Mouse (Mus musculus) left cerebral cortex, postnatal 4 days (tissue): ENCODE results near the gene Prph. TPM values are rescaled to one million over a fixed set of nuclear protein-coding genes. Genes with fewer than 3 reads are reported as not detected.

Source experiments
- DNase-seq: peaks from one replicate; pipeline ENCODE4 v3.0.0-alpha.2; 2022
- intact Hi-C: fragments of 180-260 bp; cut with DNase I; formaldehyde crosslinking; loops from one replicate; pipeline ENCODE4 v1.15.1; 2025
- microRNA-seq: library from miRNA; unstranded; fragments of <30 nt; microRNA quantifications from one replicate; pipeline ENCODE4 v1.2.0, GENCODE M21; 2022
- total RNA-seq, 2 experiments: library from RNA; stranded (reverse); gene quantifications; 2 replicates each; pipeline ENCODE4 v1.2.3; 2021

The Prph gene
- total RNA-seq, 2 experiments from 2014 or later = 4.0 to 5.2 TPM

- DNase-seq = peak; percentile 57
Measured at GRCm38 (mm10) chr15:99094631-99095270, 39.8 kb downstream of the Prph start.

GRCm38 (mm10) chr15:99095356-99095755 is 40.4 kb downstream of the Prph start:
- intact Hi-C loops = no loop called here
- no peak for DNase-seq

More at GRCm38 (mm10) chr15:99094631-99095270, 39.8 kb downstream of the Prph start:
- intact Hi-C loops = no loop called here

GRCm38 (mm10) chr15:99096061-99096793 is 41.3 kb downstream of the Prph start:
- no peak for DNase-seq

GRCm38 (mm10) chr15:99096831-99097500 is 42.0 kb downstream of the Prph start:
- peak; percentile 46 for DNase-seq
- intact Hi-C loops = no loop called here

More at GRCm38 (mm10) chr15:99096061-99096793, 41.3 kb downstream of the Prph start:
- intact Hi-C loops = no loop called here

GRCm38 (mm10) chr15:99097840-99098492 is 43.0 kb downstream of the Prph start:
- DNase-seq = no peak
- intact Hi-C loops = no loop called here

GRCm38 (mm10) chr15:99098493-99098861 is 43.5 kb downstream of the Prph start:
- DNase-seq = no peak
- intact Hi-C loops = no loop called here

GRCm38 (mm10) chr15:99099139-99099556 is 44.2 kb downstream of the Prph start:
- peak; percentile 55 for DNase-seq
- intact Hi-C loops = no loop called here

- intact Hi-C loops = no loop called here
- DNase-seq = no peak
Measured at GRCm38 (mm10) chr15:99099984-99100383, 45.0 kb downstream of the Prph start.

- no peak for DNase-seq
- intact Hi-C loops = no loop called here
Measured at GRCm38 (mm10) chr15:99105238-99105637, 50.3 kb downstream of the Prph start.

- no peak for DNase-seq
- intact Hi-C loops = no loop called here
Measured at GRCm38 (mm10) chr15:99107866-99108265, 52.9 kb downstream of the Prph start.

Small RNA genes lying within 50 kb of the gene (microRNA-seq; reads per million reads assigned to microRNA genes)
- not detected for gene Mir6960

Other genes starting within 250 kb of the Prph start
- gene Ddn, start 245.7 kb upstream of the Prph start, total RNA-seq = 100 to 1,000 TPM; 113 to 118 TPM
- 10 to 100 TPM; 35.0 to 38.1 TPM for gene Prkag1, start 223.7 kb upstream of the Prph start, total RNA-seq
- gene Kmt2d, start 184.0 kb upstream of the Prph start, total RNA-seq = 10 to 100 TPM; 74.2 to 74.4 TPM
- 10 to 100 TPM; 18.3 to 18.4 TPM for gene Rhebl1, start 160.6 kb upstream of the Prph start, total RNA-seq
- gene Dhh, start 156.6 kb upstream of the Prph start, total RNA-seq = under 1 TPM; 0.28 to 0.36 TPM
- 10 to 100 TPM; 31.4 to 42.2 TPM for gene Lmbr1l, start 136.9 kb upstream of the Prph start, total RNA-seq
- 1,000 to 10,000 TPM; 1,107 to 1,135 TPM for gene Tuba1b, start 120.6 kb upstream of the Prph start, total RNA-seq
- not detected for gene Gm49450, start 101.6 kb upstream of the Prph start, total RNA-seq
- 1,000 to 10,000 TPM; 8,276 to 8,744 TPM for gene Tuba1a, start 101.5 kb upstream of the Prph start, total RNA-seq
- 100 to 1,000 TPM; 548 to 589 TPM for gene Tuba1c, start 25.3 kb upstream of the Prph start, total RNA-seq
- gene Troap, start 19.4 kb downstream of the Prph start, total RNA-seq = 1 to 10 TPM; 4.7 to 5.8 TPM
- gene C1ql4, start 32.6 kb downstream of the Prph start, total RNA-seq = not detected
- under 1 TPM in 1 of 2 experiments, not detected in 1; 0.30 TPM for gene Dnajc22, start 38.0 kb downstream of the Prph start, total RNA-seq
- gene Spats2, start 70.7 kb downstream of the Prph start, total RNA-seq = 10 to 100 TPM; 39.7 to 46.0 TPM
- gene Kcnh3, start 169.7 kb downstream of the Prph start, total RNA-seq = 10 to 100 TPM; 66.6 to 67.3 TPM
- 100 to 1,000 TPM; 136 to 139 TPM for gene Mcrs1, start 196.8 kb downstream of the Prph start, total RNA-seq
- 100 to 1,000 TPM; 125 to 132 TPM for gene Prpf40b, start 239.9 kb downstream of the Prph start, total RNA-seq
- 1 to 10 TPM in 1 of 2 experiments, under 1 TPM in 1; 0.64 to 1.3 TPM for gene Fam186b, start 240.7 kb downstream of the Prph start, total RNA-seq